Mouse (Mus musculus): ENCODE results near the gene Tesk1.

Tesk1 gene

DNA sequence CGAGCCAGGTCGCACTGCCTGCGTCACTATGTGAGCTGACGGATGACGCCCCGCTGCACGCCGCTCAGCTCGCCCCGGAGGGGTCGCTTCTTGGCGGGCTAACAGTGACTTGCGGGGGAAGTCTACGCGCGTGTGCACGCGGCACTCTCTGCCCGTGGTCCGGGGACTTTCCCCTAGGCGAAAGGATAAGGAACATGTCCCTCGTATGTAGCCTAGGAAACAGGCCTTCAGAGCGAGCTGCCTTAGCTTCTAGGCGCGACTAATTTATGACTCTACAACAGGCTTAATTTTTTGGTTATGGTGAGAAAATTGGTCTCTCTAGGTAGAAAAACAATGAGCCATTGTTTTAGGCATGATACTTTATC lies 51.1 kb downstream of the Tesk1 start, which contains the start of gene Ccdc107:
Gene Ccdc107 (plus strand): TSS at position 80 of the 365 bp plus-strand sequence.
- DNase-seq (ENCODE audit: low read depth): peak; percentile 93

DNA sequence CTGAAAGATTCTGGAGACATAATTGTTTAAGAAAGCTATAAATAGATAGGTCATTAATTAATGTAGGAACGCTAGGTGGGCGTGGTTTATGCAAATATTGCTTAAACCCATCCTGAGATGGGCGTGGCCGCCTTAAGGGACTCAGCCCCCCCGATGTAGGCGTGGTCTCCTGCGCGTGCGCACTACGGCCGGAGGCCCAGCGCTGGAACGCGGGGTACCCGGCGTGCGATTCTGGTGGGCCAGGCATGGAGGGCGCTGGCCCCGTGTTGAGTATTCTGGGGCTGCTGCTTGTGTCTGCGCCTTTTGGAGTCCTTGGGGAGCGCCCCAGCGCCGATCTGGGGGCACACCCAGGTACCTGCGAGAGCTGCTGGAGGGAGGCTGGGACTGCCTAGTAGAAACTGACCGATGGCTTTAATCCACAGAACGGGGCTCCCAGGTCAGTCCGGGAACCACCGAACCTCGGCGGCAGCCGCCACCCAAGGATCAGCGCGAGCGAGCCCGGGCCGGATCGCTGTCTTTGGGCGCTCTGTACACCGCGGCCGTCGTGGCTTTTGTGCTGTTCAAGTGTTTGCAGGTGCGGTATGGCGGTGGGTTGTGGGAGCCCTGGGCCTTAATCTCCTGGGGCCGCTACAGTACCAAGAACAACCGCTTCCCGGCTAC lies 51.6 kb downstream of the Tesk1 start:
- peak; percentile 87 for DNase-seq (ENCODE audit: low read depth)

GRCm38 (mm10) chr4:43493846-43494240 lies 52.1 kb downstream of the Tesk1 start:
- DNase-seq (ENCODE audit: low read depth): no peak

DNA sequence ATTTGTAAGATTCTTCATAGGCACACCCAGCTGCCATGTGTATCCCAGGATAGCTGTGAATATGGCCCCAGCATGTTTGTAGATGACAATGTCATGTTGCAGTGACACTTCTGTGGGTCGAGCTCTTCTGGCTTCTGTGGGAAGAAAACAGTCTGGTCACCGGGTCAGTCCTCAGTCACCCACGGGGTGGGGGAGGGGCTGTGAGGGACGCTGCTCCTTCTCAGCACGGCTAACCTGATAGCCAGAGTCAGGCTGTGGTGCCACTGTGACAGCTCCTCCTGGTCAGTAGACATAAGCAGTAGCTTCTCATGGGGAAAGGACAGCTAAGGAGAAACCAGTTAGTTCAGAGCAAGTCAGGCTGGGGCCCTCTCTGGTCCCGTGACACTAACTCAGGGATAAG lies 54.8 kb downstream of the Tesk1 start:
- no peak for DNase-seq (ENCODE audit: low read depth)

DNA sequence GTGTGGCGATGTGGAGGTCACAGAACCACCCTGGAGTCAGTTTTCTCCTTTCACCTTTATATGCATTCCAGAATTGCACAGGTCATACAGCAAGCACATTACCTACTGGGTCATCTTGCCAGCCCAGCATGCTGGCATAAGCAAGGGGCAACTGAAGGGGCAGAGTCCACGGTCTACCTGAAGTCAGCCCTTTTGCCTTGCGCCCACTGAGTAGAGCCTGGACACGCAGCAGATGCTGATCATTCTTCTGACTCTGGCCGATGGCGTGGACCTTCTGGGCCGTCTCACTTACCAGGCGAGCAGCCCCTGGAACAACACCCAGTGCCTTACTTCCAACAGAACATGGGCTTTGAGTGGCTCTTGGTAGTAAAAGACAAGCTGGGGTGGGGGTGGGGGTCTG lies 55.7 kb downstream of the Tesk1 start:
- DNase-seq (ENCODE audit: low read depth): no peak
